Mouse (Mus musculus) layer of hippocampus, adult 9-11 months (tissue): Measurements from ENCODE around the gene Cant1.

Experiments used
- DNase-seq: peaks from one replicate; pipeline ENCODE4 v3.0.0; 2022

The Cant1 gene

DNA sequence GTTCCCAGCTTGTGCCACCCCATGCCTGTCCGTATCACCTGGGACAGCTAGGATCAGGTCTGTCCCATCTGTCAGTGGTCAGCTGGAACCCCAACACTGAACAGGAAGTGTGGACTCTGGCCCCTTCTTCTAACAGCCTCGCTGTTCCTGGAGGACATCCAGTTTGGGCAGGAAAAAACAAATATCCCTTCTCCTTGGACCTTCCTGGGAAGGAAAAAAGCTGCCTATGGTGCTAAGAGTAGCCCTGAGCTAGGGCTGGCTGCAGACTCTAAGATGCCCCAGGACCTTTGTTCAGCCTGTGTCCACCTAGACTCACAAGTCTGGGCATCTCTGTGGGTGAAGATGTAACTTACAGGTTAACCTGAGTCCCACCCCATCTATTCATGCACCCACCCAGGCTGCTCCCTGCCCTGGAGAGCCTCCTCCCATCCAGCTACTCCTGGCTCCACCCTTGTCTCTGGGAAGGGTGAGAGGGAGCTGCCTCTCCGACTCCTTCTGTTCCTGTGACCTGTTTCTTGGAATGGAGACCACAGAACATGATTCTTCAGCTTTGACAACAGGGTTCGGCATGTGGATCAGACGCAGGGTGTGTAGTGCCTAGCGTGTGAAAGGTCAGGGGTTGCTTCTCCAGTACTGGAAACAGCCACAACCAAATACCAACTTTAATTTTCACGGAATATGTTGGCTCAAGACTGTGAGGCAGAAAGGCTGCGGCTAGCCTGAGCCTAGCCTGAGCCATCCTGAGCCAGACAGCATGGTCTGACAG, 10.2 kb upstream of the Cant1 start:
- no peak for DNase-seq

DNA sequence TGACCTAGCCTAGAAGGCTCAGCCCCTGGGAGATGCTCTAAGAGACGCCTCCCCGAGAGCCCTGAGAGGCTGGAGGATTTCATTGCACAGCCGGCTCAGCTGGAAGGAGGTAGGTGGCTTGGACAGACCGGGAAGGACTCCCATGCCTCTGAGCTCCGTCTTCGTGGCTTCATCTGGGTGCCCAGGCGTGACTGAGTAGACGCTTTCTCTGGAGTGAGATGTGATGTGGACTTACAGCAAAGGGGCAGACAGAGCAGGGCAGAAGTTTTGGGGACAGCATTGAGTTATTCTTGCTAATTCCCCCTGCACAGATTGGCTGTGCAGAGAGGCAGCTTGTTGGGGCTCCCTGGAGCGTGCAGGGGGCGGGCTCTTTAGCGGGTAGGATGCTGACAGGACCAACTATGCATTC, 9.6 kb upstream of the Cant1 start:
- DNase-seq: no peak

DNA sequence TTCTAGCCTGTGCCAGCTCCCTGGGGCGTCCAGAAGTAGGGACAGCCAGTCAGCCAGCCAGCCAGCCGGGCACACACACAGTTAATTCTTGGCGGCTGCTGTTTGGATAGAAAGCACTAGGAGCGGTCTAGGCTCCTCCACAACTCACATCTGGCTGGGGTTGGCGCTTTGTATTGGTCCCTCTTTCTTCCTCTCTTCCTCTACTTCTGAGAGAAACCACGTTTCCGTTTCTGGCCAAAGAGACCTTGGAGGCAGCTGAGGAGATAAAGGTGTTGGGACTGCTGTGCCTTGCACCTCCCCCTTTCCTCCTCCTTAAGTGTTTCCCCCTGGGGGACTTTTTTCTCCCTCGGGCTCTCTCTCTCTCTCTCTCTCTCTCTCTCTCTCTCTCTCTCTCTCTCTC, 9.1 kb upstream of the Cant1 start, which contains the start of gene C1qtnf1:
C1qtnf1 (plus strand) TSS at position 218 of the 400 bp plus-strand sequence.
- no peak for DNase-seq

- DNase-seq: no peak
Measured at GRCm38 (mm10) chr11:118427266-118427779, 8.4 kb upstream of the Cant1 start.

GRCm38 (mm10) chr11:118426765-118427164, 7.9 kb upstream of the Cant1 start:
- no peak for DNase-seq

DNA sequence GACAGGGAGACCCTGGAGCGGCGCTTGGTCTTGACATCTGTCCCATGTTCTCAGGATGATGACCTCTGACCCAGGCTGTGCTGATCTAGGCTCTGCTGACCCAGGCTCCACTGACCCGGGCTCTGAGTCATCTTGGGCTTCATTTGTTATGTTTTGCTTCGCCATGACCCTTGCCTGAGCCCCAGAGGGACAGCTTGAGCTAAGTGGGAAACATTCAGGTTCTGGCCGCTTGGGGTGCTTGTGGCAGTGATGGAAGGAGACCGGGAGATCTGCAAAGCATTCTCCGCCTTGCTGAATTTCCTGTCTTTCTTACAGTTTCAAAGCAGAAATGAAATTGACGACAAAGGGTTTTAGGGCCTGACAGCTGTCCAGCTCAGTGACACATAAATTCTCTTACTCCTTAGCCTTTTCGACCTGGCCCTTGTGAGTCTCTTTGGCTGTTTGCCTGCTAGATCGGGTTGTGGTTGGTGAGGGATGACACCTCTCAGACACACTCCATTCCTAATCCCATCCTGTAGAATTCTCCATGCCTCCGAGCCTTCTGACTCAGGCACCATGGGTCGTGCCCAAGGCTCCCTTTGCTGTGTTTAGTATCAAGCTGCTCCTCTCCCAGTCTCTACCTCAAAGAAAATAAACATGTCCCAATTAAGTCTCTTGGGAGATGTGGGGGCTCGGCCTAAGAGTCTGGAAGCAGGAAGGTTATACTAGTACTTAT, 5.9 kb upstream of the Cant1 start:
- DNase-seq: no peak

- DNase-seq: peak; percentile 79
Measured at GRCm38 (mm10) chr11:118423266-118423971, 4.5 kb upstream of the Cant1 start.

DNA sequence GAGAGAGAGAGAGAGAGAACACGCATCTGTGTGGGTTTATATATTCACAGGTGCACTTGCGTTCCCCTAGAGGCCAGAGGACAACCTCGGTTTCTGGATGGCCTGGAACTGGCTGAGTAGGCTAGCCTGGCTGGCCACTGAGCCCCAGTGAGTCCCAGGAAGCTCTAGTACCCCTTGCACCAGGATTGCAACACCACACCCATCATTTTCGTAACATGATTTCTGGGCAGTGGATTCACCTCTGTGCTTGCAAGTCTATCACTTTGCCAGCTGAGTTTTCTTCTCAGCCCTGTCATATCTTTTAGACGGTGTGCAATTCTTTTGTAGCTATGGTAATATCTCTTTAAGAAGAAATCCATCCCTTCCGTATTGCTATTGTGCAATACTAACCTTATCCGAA, 1.4 kb upstream of the Cant1 start:
- no peak for DNase-seq

- DNase-seq: peak; percentile 47
Measured at GRCm38 (mm10) chr11:118418442-118418833, 448 bp downstream of the Cant1 start.

DNA sequence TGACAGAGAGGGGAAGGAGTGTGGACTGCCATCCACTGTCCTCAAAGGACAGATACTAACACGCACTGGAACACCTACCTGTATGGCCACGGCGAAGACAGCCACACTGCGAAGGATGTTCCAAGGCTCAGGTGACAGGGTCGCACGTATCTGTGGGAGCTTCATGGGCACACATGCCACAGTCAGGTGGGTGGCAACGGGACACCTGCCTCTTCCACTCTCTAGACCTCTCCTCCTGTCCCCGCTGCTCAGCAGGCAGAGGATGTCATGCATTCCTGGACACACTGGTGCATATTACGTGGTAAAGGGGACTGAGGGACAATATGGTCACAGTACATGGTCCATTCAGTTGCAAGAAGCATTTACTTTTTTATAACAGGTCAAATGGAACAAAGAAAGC, 1.4 kb downstream of the Cant1 start:
- no peak for DNase-seq

- no peak for DNase-seq
Measured at GRCm38 (mm10) chr11:118416046-118416445, 2.8 kb downstream of the Cant1 start.

DNA sequence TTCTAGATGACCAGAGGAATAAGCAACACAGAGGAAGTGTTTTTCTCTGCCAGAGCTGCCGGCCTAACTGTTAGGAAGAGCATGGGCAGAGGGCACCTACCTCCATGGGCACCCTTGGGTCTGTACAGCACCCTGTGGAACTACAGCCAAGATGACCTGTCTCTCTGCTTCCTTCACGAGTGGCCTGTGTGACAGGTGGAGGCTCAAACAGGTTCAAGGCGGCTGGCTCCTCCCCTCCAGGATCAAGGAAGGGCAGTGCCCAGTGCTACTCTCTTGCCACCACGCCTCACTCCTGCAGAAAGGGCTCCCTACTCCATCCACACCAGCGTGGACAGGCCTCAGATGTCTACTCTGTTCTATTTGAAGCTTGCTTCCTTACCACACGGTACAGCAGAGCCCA, 3.3 kb downstream of the Cant1 start:
- DNase-seq: no peak

- no peak for DNase-seq
Measured at GRCm38 (mm10) chr11:118414270-118414669, 4.6 kb downstream of the Cant1 start.

GRCm38 (mm10) chr11:118413055-118413454, 5.8 kb downstream of the Cant1 start:
- DNase-seq: no peak

DNA sequence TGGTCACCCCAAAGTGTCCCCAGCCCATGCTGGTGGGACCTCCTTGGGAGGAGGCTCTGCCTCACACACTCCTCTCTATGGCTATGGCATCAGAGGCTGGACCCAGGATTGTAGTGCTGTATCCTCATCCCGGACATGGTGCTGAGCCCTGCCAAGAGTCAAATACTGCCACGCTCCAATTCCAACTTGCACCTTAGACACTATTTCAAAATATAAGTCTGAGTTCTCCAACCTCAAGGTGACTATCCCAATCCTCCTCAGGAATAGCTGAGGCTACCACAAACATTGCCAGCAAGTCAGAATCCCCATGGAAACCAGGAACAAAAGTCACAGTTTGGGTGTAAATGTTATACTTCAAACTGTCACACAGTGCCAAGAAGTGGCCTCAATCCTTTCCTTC, 6.3 kb downstream of the Cant1 start:
- no peak for DNase-seq

- DNase-seq: no peak
Measured at GRCm38 (mm10) chr11:118411271-118411670, 7.6 kb downstream of the Cant1 start.

- no peak for DNase-seq
Measured at GRCm38 (mm10) chr11:118410479-118410878, 8.4 kb downstream of the Cant1 start.

DNA sequence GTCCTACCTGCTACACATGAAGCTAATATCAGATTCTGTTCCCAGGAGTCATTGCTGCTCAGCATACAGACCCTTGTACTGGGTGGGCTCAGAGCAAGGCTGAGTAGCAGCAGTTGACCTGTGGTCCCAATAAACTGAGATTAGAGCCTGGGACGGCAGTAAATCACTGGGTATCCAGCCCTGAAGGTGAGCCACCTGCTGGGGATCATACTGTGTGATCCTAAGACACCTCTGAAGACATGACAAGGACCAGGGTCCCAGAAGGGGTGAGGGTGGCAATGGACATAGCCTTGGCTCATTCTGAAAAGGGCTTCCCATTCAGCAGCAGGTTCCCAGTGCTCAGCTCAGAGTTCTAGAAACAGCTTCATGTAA, 8.8 kb downstream of the Cant1 start:
- DNase-seq: no peak

DNA sequence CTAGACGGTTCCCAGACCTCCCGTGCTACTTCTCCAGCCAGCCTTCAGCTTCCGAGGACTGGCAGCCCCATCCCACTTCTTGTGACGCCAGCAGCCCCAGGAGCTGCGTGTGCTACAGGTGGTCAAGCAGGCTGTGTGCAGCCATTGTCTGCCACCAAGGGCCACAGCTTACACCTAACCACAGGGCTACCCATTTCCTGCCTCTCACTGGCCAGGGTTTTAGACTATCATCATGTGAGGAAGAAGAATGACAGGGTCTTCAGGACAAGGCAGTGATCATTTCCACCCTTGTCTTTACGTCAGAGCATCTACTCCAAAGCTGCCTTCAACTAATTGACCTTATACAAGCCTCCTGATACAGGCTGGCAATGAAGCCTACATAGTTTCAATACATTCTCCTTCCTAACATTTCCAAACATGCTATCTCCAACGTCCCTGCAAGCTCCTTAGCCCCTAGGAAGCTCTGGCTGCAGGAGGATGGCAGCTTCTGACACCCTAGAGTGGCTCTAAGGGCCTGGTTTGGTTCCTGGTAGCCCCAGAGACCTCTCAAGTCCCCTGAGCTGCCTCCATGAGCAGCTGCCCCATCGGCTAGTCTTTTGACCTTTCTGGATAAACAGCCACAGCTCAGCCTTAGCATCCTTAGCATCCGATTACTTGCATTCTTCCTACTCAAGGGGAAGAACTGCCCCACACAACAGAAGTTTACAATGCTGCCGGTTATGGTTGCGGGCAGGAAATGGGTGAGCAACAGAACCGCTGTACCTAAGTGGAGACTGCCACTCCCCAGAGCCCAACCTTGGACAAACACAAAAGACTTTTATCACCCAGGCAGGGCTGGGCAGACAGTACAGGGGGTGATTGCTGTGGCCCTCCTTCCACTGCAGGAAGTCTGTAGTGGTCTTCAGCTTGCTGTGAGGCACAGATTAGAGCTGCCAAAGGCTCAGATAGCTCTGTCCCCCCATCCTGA, 9.5 kb downstream of the Cant1 start:
- DNase-seq: no peak

DNA sequence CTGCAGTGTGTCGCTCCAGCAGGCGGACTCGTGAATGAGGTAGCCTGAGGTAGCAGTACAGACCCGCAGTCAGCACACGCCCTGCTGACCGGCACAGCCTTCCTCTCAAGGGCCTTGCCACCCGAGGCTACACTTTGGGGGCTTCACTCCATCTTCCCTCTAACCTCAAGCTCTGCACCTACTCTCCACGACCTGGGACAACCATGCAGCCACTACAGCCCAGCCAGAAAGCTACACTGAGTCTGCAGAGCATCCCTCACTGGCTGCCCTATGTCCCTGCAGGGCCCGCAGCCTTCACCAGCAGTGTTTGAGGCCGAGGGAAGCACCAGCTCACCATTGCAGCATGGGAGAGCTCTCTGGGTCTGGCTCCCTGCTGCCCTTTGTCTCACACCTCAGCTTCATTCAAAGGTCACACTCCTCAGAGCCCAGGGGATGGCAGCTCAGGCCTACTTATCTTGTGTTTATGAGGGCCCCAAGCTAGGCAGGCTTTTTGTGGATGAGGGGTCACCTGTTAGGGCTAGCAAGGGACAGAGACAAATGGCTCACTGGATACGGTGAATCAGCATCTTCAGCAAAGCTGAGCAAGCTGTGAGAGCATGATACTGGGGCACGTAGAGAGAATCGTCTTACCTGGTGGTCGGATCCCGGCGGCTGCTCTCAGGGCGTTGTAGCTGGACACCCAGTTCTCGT, 10.7 kb downstream of the Cant1 start:
- DNase-seq: no peak

- DNase-seq: no peak
Measured at GRCm38 (mm10) chr11:118407318-118407910, 11.5 kb downstream of the Cant1 start.
